Mouse (Mus musculus): ENCODE results near the gene Hist3h2ba. TPM values are rescaled to one million over a fixed set of nuclear protein-coding genes. Genes with fewer than 3 reads are reported as not detected.

Gene Hist3h2ba
- total RNA-seq, 2 experiments from 2014 or later, result 1.8 to 2.3 TPM

GRCm38 (mm10) chr11:58981541-58982447, 33.1 kb downstream of the Hist3h2ba start:
- intact Hi-C loops (cut with DNase I), result no loop called here
- DNase-seq (ENCODE audit: low spot score), result no peak

DNA sequence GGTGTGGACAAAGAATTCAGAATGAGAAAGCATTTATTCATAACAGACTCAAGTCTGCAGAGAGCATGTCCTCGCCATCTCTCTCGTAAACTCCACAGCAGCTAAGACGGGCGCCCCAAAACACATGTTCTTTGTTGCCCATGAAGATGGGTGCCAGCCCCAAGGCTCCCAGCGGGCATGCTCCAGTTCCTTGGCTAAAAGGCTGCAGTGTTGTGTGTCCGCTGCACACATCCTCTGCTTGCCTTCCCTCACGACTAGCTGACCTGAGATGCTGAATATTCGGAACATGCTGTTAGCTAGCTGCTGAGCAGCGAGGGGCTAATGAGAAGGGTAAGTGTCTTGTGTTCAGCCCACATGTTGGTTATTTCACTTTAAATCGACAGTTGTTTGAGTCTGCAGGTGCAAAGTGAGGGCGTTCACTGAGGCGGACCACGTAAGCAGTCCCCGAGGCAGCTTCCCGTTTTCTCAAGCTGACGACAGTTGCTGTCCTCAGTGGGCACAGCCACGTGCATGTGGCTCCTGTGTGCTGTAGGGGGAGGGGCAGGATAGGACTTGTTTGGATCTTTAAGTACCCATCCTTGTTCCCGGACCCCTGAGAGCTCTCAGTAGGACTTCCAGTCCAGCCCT, 33.9 kb downstream of the Hist3h2ba start:
- no peak for DNase-seq (ENCODE audit: low spot score)
- intact Hi-C loops (cut with DNase I), result no loop called here

DNA sequence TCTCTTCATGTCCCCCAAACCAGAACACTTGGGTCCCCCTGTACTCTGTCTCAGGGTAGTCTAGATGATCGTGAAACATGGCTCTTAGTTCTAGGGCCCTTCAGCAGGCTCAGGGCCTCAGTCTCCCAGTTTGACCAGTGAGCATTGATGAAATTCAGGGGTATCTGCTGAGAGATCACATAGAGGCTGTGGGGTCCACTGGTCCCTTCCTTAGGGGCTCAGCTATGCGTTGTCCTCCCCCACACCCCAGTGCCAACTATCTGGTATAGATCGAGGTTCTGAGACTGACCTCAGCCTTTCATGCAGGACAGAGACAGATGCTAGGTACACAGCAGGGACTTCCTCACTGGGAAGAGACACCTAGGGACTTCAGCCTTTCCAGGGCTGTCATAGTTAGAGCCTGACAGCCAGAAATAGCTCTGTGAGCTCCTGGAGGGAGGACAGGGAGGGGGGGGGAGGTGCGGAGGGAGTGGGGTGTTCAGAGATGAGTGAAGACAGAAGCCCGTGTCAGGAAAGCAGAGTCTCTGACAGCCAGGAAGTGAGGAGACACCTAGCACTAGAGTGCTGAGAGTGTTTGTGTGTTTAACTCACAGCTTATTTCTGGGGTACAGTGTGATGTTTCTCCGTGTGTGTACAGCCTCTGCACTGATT, 35.1 kb downstream of the Hist3h2ba start:
- no peak for DNase-seq (ENCODE audit: low spot score)
- intact Hi-C loops (cut with DNase I), result no loop called here

DNA sequence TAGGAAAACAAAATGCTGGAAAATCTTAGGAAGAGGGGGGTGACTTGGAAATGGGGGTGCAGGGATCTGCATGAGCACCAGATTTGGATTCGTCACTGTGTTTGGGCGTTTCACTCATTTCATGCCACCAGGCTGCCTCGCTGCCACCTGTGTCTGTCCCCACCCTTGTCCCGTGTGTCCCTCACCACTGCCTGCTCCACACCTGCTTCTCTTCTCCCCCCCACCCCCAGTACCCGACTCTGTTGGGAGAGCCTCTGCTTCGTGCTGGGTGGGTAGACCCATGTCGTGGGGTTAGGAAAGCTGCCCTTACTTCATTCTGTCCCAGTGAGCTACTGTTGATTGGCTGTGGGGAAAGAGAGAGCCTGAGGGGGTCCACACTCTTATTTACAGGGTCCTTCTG, 35.9 kb downstream of the Hist3h2ba start:
- no peak for DNase-seq (ENCODE audit: low spot score)
- intact Hi-C loops (cut with DNase I), result no loop called here

- intact Hi-C loops (cut with DNase I), result no loop called here
These were observed 36.7 kb downstream of the Hist3h2ba start for GRCm38 (mm10) chr11:58985299-58985917.

DNA sequence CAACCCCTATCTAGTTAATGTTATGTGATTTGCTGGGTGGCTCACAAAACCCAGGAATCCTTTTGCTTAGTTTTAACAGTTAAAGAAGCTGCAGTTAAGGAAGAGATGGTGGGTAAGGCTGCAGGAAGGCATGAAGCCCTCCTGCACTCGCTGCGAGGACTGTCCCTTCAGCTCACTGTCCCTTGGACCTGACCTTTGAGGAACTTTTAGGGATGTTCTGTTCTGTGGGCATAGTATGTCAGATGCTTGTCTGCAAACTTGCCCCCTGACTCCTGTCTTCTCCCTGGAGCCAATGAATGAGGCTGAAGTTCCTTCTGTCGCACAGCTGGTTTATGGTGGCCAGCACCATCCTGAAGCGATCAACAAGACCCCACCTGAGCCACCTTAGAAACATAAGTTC, 40.4 kb downstream of the Hist3h2ba start:
- DNase-seq (ENCODE audit: low spot score), result no peak
- intact Hi-C loops (cut with DNase I), result no loop called here

More at GRCm38 (mm10) chr11:58985299-58985917, 36.7 kb downstream of the Hist3h2ba start:
- no peak for DNase-seq (ENCODE audit: low spot score)

DNA sequence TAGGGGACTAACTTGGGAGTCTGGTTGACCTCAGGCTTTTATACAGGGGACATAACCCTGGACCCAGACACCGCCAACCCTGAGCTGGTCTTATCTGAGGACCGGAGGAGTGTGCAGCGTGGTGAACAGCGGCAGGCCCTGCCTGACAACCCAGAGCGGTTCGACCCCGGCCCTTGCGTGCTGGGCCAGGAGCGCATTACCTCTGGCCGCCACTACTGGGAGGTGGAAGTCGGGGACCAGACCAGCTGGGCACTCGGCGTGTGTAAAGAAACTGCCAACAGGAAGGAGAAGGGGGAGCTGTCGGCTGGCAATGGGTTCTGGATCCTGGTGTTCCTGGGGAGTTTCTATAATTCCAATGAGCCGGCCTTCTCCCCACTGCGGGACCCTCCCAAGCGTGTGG, 41.4 kb downstream of the Hist3h2ba start:
- DNase-seq (ENCODE audit: low spot score), result no peak
- intact Hi-C loops (cut with DNase I), result no loop called here

DNA sequence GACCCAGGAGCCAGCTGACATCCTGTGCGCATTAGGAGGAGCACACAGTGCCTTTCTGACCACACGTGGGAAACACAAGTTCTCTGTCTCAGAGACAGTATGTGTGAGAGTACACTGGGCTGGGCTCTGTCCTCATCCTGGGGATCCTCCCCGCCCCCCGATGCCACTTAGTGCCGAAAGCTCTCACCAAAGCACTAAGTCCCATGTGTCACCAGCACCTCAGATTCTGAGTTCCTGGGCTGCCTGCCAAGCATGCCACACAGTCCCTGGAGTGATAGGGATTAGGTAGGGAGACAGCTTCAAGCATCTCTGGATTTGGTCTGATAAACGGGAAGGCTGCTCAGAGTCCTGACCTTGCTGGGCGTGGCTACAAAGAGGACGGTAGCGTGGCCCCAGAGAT, 42.1 kb downstream of the Hist3h2ba start:
- DNase-seq (ENCODE audit: low spot score), result no peak

GRCm38 (mm10) chr11:58991911-58992310, 43.2 kb downstream of the Hist3h2ba start:
- intact Hi-C loops (cut with DNase I), result no loop called here
- no peak for DNase-seq (ENCODE audit: low spot score)

More for the DNA sequence above, 42.1 kb downstream of the Hist3h2ba start:
- intact Hi-C loops (cut with DNase I), result no loop called here

DNA sequence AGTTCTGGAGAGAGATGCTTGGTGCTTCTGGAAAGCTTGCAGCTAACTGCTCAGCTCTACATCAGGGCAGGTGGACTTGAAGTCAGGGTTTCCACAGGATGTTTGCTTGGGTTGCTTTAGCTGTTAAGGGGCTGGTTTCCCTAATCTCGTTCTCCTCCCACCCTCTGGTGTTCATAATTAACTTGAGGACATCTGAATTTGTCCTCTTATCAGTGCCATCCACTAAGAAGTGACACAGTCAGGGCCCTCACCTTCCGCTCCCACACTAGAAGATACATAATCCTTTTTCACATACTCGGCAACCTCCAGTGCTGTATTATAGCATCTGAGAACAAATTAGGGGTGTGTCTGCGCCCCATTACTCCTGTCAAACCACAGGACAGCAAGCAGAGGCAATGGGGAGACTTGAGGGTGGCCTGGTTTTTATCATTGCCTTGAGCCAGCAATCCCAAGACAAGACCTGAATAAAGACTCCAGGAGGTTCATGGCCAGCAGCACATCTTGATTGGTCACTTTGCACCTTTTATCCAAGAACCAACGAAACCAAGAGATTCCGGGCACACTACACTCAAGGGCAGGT, 44.5 kb downstream of the Hist3h2ba start:
- no peak for DNase-seq (ENCODE audit: low spot score)
- intact Hi-C loops (cut with DNase I), result no loop called here

DNA sequence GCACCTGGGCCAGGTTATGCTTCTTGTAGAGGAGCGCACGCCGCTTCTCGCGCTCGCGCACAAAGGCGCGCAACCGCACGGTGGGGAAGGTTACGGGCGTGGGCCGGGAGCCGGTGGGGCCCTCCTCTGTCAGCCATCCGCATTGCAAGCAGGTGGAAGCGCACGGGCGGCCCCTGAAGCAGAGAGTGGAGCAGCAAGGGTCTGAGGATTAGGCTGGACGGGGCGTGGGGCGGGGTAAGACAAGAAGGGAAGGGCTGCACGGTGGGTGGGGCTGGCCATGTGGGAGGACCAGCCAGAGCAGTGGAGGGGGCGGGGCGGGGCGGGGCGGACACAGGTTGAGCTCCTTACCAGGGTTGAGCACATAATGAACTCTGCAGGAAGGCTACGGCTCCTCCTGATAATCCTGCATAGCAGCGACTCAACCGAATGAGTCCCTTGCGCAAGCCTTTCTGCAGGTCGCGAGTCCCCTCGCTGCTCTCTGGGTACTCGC, 45.7 kb downstream of the Hist3h2ba start:
- intact Hi-C loops (cut with DNase I), result no loop called here

GRCm38 (mm10) chr11:58995061-58995806, 46.5 kb downstream of the Hist3h2ba start:
- no peak for DNase-seq (ENCODE audit: low spot score)
- intact Hi-C loops (cut with DNase I), result no loop called here

More for the DNA sequence above, 45.7 kb downstream of the Hist3h2ba start:
- DNase-seq (ENCODE audit: low spot score), result no peak

GRCm38 (mm10) chr11:58995807-58996370, 47.2 kb downstream of the Hist3h2ba start:
- intact Hi-C loops (cut with DNase I), result no loop called here
- no peak for DNase-seq (ENCODE audit: low spot score)

GRCm38 (mm10) chr11:58997541-58997940, 48.8 kb downstream of the Hist3h2ba start:
- intact Hi-C loops (cut with DNase I), result no loop called here
- no peak for DNase-seq (ENCODE audit: low spot score)

Small RNAs within 50 kb of the gene (microRNA-seq; reads per million reads assigned to microRNA genes)
- gene Gm44313, result not detected

Other genes with a start within 250 kb of the Hist3h2ba start
- not detected for gene Olfr319, start 249.8 kb upstream of the Hist3h2ba start, total RNA-seq (2021)
- gene Olfr318, start 224.9 kb upstream of the Hist3h2ba start, total RNA-seq (2021), result not detected
- not detected for gene Olfr317, start 209.7 kb upstream of the Hist3h2ba start, total RNA-seq (2021)
- gene Olfr316, start 196.2 kb upstream of the Hist3h2ba start, total RNA-seq (2021), result not detected
- not detected for gene Olfr315, start 175.7 kb upstream of the Hist3h2ba start, total RNA-seq (2021)
- not detected for gene Olfr314, start 166.0 kb upstream of the Hist3h2ba start, total RNA-seq (2021)
- not detected for gene Fam183b, start 147.0 kb upstream of the Hist3h2ba start, total RNA-seq (2021)
- gene Olfr313, start 133.9 kb upstream of the Hist3h2ba start, total RNA-seq (2021), result not detected
- not detected for gene Olfr312, start 119.7 kb upstream of the Hist3h2ba start, total RNA-seq (2021)
- not detected for gene Olfr311, start 109.7 kb upstream of the Hist3h2ba start, total RNA-seq (2021)
- 1 to 10 TPM; 2.1 to 2.3 TPM for gene Gm12258, start 101.8 kb upstream of the Hist3h2ba start, total RNA-seq (2021)
- gene 2810021J22Rik, start 81.7 kb upstream of the Hist3h2ba start, total RNA-seq (2021), result 1 to 10 TPM; 1.4 to 2.3 TPM
- 1 to 10 TPM; 3.4 to 4.1 TPM for gene Zfp39, start 44.7 kb upstream of the Hist3h2ba start, total RNA-seq (2021)
- gene Btnl10, start 31.0 kb upstream of the Hist3h2ba start, total RNA-seq (2021), result not detected
- gene Rnf187, start 10.0 kb upstream of the Hist3h2ba start, total RNA-seq (2021), result 100 to 1,000 TPM; 163 to 167 TPM
- 10 to 100 TPM; 17.1 to 21.3 TPM for gene Hist3h2a, start 5.8 kb downstream of the Hist3h2ba start, total RNA-seq (2021)
- under 1 TPM; 0.10 to 0.17 TPM for gene Trim17, start 5.8 kb downstream of the Hist3h2ba start, total RNA-seq (2021)
- gene Trim11, start 29.2 kb downstream of the Hist3h2ba start, total RNA-seq (2021), result 10 to 100 TPM; 14.8 to 15.5 TPM
- gene Obscn, start 187.5 kb downstream of the Hist3h2ba start, total RNA-seq (2021), result 100 to 1,000 TPM; 626 to 647 TPM
- 10 to 100 TPM; 15.1 to 16.1 TPM for gene Iba57, start 214.8 kb downstream of the Hist3h2ba start, total RNA-seq (2021)
- 1 to 10 TPM in 1 of 2 experiments, under 1 TPM in 1; 0.98 to 1.5 TPM for gene Gjc2, start 234.3 kb downstream of the Hist3h2ba start, total RNA-seq (2021)
- gene Guk1, start 243.3 kb downstream of the Hist3h2ba start, total RNA-seq (2021), result 10 to 100 TPM; 85.4 to 92.6 TPM

Measured in heart, postnatal 25 days (tissue).